In genomic region chr13:57017553-57018341, GRCm38 (mm10) we compare ENCODE assay signal across 14 mouse cellular contexts.
A peak's percentile ranks its signal among the peaks of the same experiment; 100 is the strongest.
DNase-seq lines count a peak whose midpoint lies in the region; ATAC-seq and TF ChIP-seq lines count a peak whose summit lies in the region.
"Had no signal": no experiment of that assay in that cellular context is flagged by ENCODE, and none has a peak within 500 bp of the region (broad histone marks: within the 10 kb centered on the region; RNA-seq: fewer than 3 reads in every experiment).

No protein-coding gene starts in this region.

- H3K4me2 ChIP-seq in embryonic facial prominence, embryonic 11.5 days (ENCODE audit: low read depth, low read length): no peak overlapping the region
- H3K4me2 ChIP-seq in liver, embryonic 11.5 days: no peak overlapping the region
- H3K4me2 ChIP-seq: embryonic facial prominence, embryonic 13.5 days; liver, embryonic 13.5 days had no signal

- intact Hi-C loops in left cerebral cortex, postnatal 36 days (cut with DNase I): no loop called here

- H3K9ac ChIP-seq in embryonic facial prominence, embryonic 11.5 days (replicated peaks; ENCODE audit: low read length): no peak overlapping the region
- H3K9ac ChIP-seq in ES-E14 (ENCODE audit: insufficient read depth, low read depth, low read length, poor library complexity, severe bottlenecking): no peak overlapping the region
- no peak overlapping the region for H3K9ac ChIP-seq in liver, embryonic 11.5 days (ENCODE audit: low read depth, low read length)
- H3K9ac ChIP-seq: liver, embryonic 13.5 days had no signal

- peak; percentile 11 for DNase-seq in embryonic facial prominence, embryonic 11.5 days (ENCODE audit: low spot score)
- DNase-seq in embryonic facial prominence, embryonic 10.5 days (ENCODE audit: low spot score): no peak
- DNase-seq in ES-E14 (ENCODE audit: low read depth, low spot score): peak; percentile 38
- peak; percentile 75 to 79 for DNase-seq in frontal cortex, postnatal 36 days (ENCODE audit: low spot score in 2 of 2)
- DNase-seq in left cerebral cortex, postnatal 36 days (ENCODE audit: low spot score in 2 of 2): peak; percentile 67
- no peak for DNase-seq in liver, embryonic 11.5 days (ENCODE audit: low spot score)
- DNase-seq in urinary bladder, postnatal 10 days (ENCODE audit: low spot score): no peak
- no peak for DNase-seq in cerebellum, adult 9-11 months
- DNase-seq: adrenal gland, adult 2 months; cerebellum, adult 18-20 months; gastrocnemius, postnatal 14 days; liver, embryonic 13.5 days had no signal

- 63% methylated on average over 11 of the region's 11 CpGs for WGBS in embryonic facial prominence, embryonic 11.5 days
- 68% methylated on average over 11 of the region's 11 CpGs for WGBS in embryonic facial prominence, embryonic 10.5 days
- 70% methylated on average over 11 of the region's 11 CpGs for WGBS in liver, embryonic 11.5 days

- no peak overlapping the region for H3K27ac ChIP-seq in embryonic facial prominence, embryonic 11.5 days (replicated peaks; ENCODE audit: low read depth, low read length)
- no peak overlapping the region for H3K27ac ChIP-seq in embryonic facial prominence, embryonic 10.5 days (replicated peaks)
- no peak overlapping the region for H3K27ac ChIP-seq in ES-E14 (ENCODE audit: insufficient read depth, low read depth, low read length, poor library complexity, severe bottlenecking)
- H3K27ac ChIP-seq in liver, embryonic 11.5 days (ENCODE audit: low read depth, low read length): no peak overlapping the region
- H3K27ac ChIP-seq: embryonic facial prominence, embryonic 13.5 days; kidney, postnatal 0 days; liver, embryonic 13.5 days had no signal

- no peaks in the 10 kb centered on the region for H3K27me3 ChIP-seq in embryonic facial prominence, embryonic 11.5 days (ENCODE audit: control insufficient read depth, insufficient read depth, low read length)
- H3K27me3 ChIP-seq in embryonic facial prominence, embryonic 10.5 days (replicated peaks; ENCODE audit: low read depth, poor library complexity, severe bottlenecking): no peaks in the 10 kb centered on the region
- H3K27me3 ChIP-seq in liver, embryonic 11.5 days (replicated peaks; ENCODE audit: control insufficient read depth, insufficient read depth, low read length): no peaks in the 10 kb centered on the region
- H3K27me3 ChIP-seq: embryonic facial prominence, embryonic 13.5 days; liver, embryonic 13.5 days had no signal

- H3K9me3 ChIP-seq in embryonic facial prominence, embryonic 11.5 days (replicated peaks; ENCODE audit: control insufficient read depth, low read length): no peaks in the 10 kb centered on the region
- no peaks in the 10 kb centered on the region for H3K9me3 ChIP-seq in embryonic facial prominence, embryonic 10.5 days
- no peaks in the 10 kb centered on the region for H3K9me3 ChIP-seq in ES-E14 (ENCODE audit: control insufficient read depth, insufficient read depth, low read depth, low read length)
- no peaks in the 10 kb centered on the region for H3K9me3 ChIP-seq in liver, embryonic 11.5 days (ENCODE audit: control insufficient read depth, low read length)
- H3K9me3 ChIP-seq: embryonic facial prominence, embryonic 13.5 days; liver, embryonic 13.5 days had no signal

- no peaks in the 10 kb centered on the region for H3K36me3 ChIP-seq in embryonic facial prominence, embryonic 11.5 days (replicated peaks; ENCODE audit: control insufficient read depth, insufficient read depth, low read depth, low read length)
- no peaks in the 10 kb centered on the region for H3K36me3 ChIP-seq in embryonic facial prominence, embryonic 10.5 days (replicated peaks)
- no peaks in the 10 kb centered on the region for H3K36me3 ChIP-seq in ES-E14 (ENCODE audit: control insufficient read depth, insufficient read depth, low read length, poor library complexity, severe bottlenecking)
- no peaks in the 10 kb centered on the region for H3K36me3 ChIP-seq in liver, embryonic 11.5 days (ENCODE audit: control insufficient read depth, insufficient read depth, low read length)
- H3K36me3 ChIP-seq: embryonic facial prominence, embryonic 13.5 days; liver, embryonic 13.5 days had no signal

- in situ Hi-C loops in ES-E14 (cut with MboI; ENCODE audit: low sequenced_read_pairs in 2 of 2, unreplicated experiment in 2 of 2): no loop called here

- H3K4me3 ChIP-seq in embryonic facial prominence, embryonic 11.5 days (ENCODE audit: low read depth, low read length): no peak overlapping the region
- H3K4me3 ChIP-seq in embryonic facial prominence, embryonic 10.5 days: no peak overlapping the region
- H3K4me3 ChIP-seq in ES-E14 (ENCODE audit: insufficient read depth in 1 of 2, low read depth in 1 of 2, low read length in 2 of 2, poor library complexity in 1 of 2, severe bottlenecking in 1 of 2): no peak overlapping the region
- H3K4me3 ChIP-seq in liver, embryonic 11.5 days (ENCODE audit: low read depth, low read length): no peak overlapping the region
- H3K4me3 ChIP-seq: embryonic facial prominence, embryonic 13.5 days; liver, embryonic 13.5 days had no signal

- H3K4me1 ChIP-seq in embryonic facial prominence, embryonic 11.5 days (ENCODE audit: control insufficient read depth, insufficient read depth, low read length): no peaks in the 10 kb centered on the region
- H3K4me1 ChIP-seq in embryonic facial prominence, embryonic 10.5 days: peaks cover 13% of the 10 kb centered on the region
- H3K4me1 ChIP-seq in ES-E14 (ENCODE audit: control insufficient read depth in 2 of 2, insufficient read depth in 2 of 2, low read length in 2 of 2, poor library complexity in 1 of 2): no peaks in the 10 kb centered on the region; a peak in 1 of 4 replicates
- no peaks in the 10 kb centered on the region for H3K4me1 ChIP-seq in liver, embryonic 11.5 days (replicated peaks; ENCODE audit: control insufficient read depth, insufficient read depth, low read length)
- H3K4me1 ChIP-seq: liver, embryonic 13.5 days had no signal

- ATAC-seq in embryonic facial prominence, embryonic 11.5 days (replicated peaks; ENCODE audit: insufficient number of reproducible peaks, low FRiP score, low TSS enrichment, low read depth): no peak
- no peak for ATAC-seq in liver, embryonic 11.5 days (replicated peaks; ENCODE audit: low FRiP score)

TF ChIP-seq in ES-E14, 5 proteins besides CTCF, POLR2A, EP300 and RAD21:
- TF ChIP-seq CHD2 (IDR thresholded peaks at IDR 0.05; ENCODE audit: low read depth, low read length) (no peak), MAFK (IDR thresholded peaks at IDR 0.05; ENCODE audit: insufficient read depth, low read depth, low read length) (peak; percentile 99)
TF ChIP-seq in ES-E14: peak in this region for 1.

Comparison
In these comparisons a context has a peak if more than half of its experiments do, and no peak if none do; other contexts are left out.
1. DNase-seq: peak in embryonic facial prominence, embryonic 11.5 days (single experiment), ES-E14 (single experiment), frontal cortex, postnatal 36 days (2 of 2) and left cerebral cortex, postnatal 36 days (2 of 2); none in embryonic facial prominence, embryonic 10.5 days (single experiment), liver, embryonic 11.5 days (single experiment), urinary bladder, postnatal 10 days (single experiment) and cerebellum, adult 9-11 months (single experiment).